Mouse (Mus musculus): ENCODE measurements around the gene Asap2.

DNA sequence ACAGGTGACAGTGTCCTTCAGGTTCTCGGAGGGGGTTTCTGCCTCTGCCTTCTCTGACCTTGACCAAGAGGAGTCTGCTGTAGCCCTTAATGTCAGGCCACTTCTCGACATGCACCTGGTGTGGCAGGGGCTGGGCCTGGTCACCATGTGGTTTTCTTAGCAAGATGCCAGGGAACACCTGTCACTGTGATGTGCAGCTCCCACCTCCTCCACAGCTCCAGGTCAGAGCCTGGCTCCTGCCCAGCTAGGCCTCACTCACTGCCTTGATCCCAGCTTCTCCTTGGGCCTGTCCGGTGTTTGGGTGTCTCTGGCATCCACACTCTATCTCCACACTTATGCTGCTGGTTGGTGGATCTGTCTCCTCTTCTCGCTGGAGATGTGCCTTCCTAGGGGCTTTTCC is 142.8 kb downstream of the Asap2 start:
- TF ChIP-seq POLR2A (IDR thresholded peaks at IDR 0.05; ENCODE audit: control insufficient read depth, low read depth, low read length), result no peak
- no peak for TF ChIP-seq CTCF (IDR thresholded peaks at IDR 0.05; ENCODE audit: control insufficient read depth, insufficient read depth, insufficient replicate concordance, low read depth, low read length)
